Mouse (Mus musculus) megakaryocyte, embryonic 14.5 days (primary cell): Measurements from ENCODE around the gene Tub. TPM values are rescaled to one million over a fixed set of nuclear protein-coding genes. Genes with fewer than 3 reads are reported as not detected.

Source experiments
- H3K27me3 ChIP-seq: replicated peaks from 2 replicates; pipeline ENCODE3; 2012; ENCODE audit warnings: inconsistent platforms
- H3K36me3 ChIP-seq: replicated peaks from 2 replicates; pipeline ENCODE3; 2012; ENCODE audit warnings: low read length, inconsistent platforms, mixed read lengths
- H3K4me1 ChIP-seq: 2 replicates; pipeline ENCODE4 v1.6.1; 2012; ENCODE audit warnings: inconsistent platforms
- H3K4me3 ChIP-seq: replicated peaks from 2 replicates; pipeline ENCODE3; 2012; ENCODE audit warnings: moderate library complexity, mild to moderate bottlenecking, inconsistent platforms
- H3K9me3 ChIP-seq: 2 replicates; pipeline ENCODE4 v1.6.1; 2012; ENCODE audit warnings: inconsistent platforms
- FLI1 ChIP-seq: IDR thresholded peaks from 2 replicates; pipeline ENCODE4 v1.6.1; 2012; ENCODE audit warnings: low read length, inconsistent platforms, mixed read lengths
- GATA1 ChIP-seq: IDR thresholded peaks from 3 replicates; pipeline ENCODE4 v1.6.1; 2012; ENCODE audit warnings: mixed read lengths, low read length, inconsistent platforms, borderline replicate concordance
- polyA plus RNA-seq: library from polyadenylated mRNA; stranded (reverse); fragments of >175 nt; gene quantifications from 2 replicates; pipeline ENCODE4 v1.2.3, GENCODE M21; 2012; ENCODE audit warnings: low replicate concordance; ENCODE audit not compliant: insufficient read depth

The Tub gene
- polyA plus RNA-seq, result 0.83 TPM in 1 of 2 replicates, not detected in the other

DNA sequence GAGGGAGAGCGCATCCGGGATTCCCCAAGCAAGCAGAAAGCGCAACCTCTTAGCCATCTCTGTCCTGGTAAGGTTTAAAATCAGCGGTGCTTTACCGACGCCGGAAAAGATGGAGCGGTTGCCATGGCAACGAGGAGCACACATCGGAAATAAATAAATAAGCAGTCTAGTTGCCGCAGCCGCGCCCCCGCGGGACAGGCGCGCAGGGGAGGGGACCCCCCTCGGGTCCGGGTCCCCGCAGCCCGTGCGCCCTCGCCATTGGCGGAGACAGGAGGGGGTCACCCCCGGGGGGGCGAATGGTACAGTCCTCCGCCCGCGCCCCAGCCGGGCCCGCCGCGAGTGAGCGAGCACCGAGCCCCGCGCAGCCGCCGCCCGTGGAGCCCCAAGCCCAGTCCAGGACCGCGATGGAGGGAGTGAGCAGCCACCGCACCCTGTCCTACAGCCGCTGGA is at the start of gene Tub:
Tub (plus strand) TSS at position 27 of the 450 bp plus-strand sequence.
- peaks cover 14% of the 10 kb centered on the region for H3K36me3 ChIP-seq
- H3K4me1 ChIP-seq, result peaks cover 34% of the 10 kb centered on the region
- peak within 1 kb of the TSS; percentile 88 for H3K4me3 ChIP-seq
- TF ChIP-seq FLI1 (no peak), GATA1 (no peak)
- H3K27me3 ChIP-seq, result peaks cover 50% of the 10 kb centered on the region
- no peaks in the 10 kb centered on the region for H3K9me3 ChIP-seq

DNA sequence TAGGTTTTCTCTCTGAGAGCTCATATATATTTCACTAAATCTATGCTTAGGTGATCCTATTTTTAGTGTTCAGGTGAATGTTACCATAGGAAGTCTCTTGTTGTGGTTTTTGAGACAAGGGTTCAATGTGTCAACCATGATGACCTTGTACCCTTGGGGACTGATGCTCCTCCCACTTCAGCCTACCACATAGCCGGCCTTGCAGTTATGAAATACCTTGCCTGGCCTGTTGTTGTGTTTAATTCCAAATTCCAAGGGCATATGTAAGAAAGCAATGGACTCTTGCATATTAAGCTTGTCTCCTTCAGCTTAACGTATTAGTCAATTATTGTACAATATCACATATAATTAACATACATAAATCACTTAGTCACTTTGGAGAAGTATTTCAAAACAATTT is 46.2 kb upstream of the Tub start:
- TF ChIP-seq FLI1 (no peak), GATA1 (no peak)
- no peaks in the 10 kb centered on the region for H3K9me3 ChIP-seq
- H3K4me3 ChIP-seq, result no peak overlapping the region
- no peaks in the 10 kb centered on the region for H3K36me3 ChIP-seq
- H3K27me3 ChIP-seq, result no peaks in the 10 kb centered on the region
- no peaks in the 10 kb centered on the region for H3K4me1 ChIP-seq

DNA sequence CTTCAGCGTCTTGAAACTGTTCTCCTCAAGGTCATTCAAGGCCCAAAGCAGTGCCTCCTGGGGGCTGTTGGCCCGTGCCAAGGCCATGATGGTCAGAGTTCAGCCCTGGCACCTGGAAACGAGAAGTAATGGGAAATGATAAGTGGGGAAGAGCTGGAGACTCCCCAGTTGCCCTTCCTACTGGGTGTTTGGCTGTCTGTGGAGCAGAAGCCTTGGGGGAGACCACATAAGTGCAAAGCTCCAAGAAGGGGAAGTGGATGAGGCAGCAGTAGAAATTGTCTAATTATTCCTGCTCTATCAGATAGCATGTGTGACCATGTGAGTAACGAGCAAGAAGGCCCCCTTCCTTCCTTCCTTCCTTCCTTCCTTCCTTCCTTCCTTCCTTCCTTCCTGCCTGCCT is 23.1 kb upstream of the Tub start:
- H3K27me3 ChIP-seq, result no peaks in the 10 kb centered on the region
- H3K4me1 ChIP-seq, result peaks cover 24% of the 10 kb centered on the region
- TF ChIP-seq FLI1 (no peak), GATA1 (no peak)
- no peaks in the 10 kb centered on the region for H3K36me3 ChIP-seq
- H3K4me3 ChIP-seq, result no peak overlapping the region
- no peaks in the 10 kb centered on the region for H3K9me3 ChIP-seq

DNA sequence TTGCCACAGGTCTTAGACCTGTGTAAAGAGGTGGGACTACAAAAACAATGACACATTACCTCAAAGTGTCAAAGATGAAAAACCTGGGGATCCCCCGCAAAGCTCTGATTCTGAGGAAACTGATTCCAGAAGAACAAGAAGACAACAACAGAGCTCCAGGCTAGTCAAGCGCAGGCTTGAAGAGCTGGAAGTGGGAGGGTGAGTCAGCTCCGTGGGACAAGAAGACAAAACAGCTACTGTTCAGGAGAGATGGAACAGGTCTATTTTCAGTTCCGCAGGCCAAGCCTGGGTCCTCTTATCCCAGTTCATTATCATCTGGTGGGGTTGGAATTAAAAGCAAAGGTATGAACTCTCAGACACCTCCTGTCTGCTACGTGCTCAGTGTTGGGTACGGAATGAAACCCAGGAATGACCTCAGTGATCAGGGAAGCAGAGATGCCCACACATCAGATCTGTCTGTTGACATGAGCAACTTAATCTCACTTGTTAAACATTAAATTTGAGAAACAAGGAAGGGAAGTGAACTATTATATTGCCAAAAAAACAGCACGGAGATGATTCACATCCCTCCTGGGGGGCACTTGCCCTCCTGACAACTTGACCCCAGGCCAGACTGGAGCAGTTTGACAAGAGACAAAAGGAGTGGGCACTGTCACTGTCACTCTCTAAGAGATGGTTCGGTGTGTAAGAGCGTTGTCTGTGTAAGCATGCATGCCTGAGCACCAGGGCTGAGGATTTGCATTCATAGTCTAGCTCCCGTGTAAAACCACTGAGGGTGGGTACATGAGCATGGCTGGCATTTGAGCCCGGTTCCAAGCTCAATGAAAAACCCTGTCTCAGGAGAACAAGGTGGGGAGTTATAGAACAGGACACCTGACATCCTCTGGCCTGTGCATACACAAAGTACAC is 21.6 kb upstream of the Tub start:
- H3K27me3 ChIP-seq, result no peaks in the 10 kb centered on the region
- TF ChIP-seq FLI1 (no peak), GATA1 (no peak)
- H3K4me3 ChIP-seq, result no peak overlapping the region
- H3K36me3 ChIP-seq, result no peaks in the 10 kb centered on the region
- peaks cover 24% of the 10 kb centered on the region for H3K4me1 ChIP-seq
- H3K9me3 ChIP-seq, result no peaks in the 10 kb centered on the region

DNA sequence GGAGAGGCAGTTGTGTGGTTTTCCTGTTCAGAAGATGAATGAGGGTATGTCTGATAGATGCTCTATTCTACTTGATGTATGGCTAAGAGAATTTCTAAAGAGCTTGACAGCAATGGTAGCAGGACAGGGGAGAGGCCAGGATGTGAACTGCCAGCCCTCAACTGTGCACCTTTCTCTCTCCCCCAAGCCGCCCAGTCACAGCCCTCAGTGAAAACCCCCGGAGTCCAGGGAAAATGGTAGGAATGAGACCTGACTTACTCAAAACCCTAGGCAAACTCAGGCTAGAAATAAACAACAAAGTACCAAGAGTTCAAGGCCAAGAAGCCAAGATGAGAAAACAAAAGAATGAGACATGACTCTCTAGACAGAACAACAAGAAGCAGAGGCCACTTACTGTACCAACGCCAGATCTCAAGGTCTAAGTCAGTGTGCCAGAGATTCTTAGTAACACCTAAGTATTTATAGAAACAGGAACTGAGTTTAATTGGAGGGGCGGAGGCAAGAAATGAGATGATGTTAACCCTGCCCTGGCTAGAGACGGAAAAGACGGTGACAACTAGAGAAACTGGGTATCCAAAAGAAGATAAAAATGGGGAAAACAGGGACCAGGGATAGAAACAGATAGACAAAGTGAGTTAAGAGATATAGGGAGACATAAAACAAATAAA is 20.3 kb upstream of the Tub start, which contains the start of gene Nlrp10:
Nlrp10 (minus strand) TSS at position 453 of the 668 bp plus-strand sequence.
- Histone ChIP-seq H3K27me3 (no peaks in the 10 kb centered on the region), H3K4me3 (peak within 1 kb of the TSS; percentile 50), H3K36me3 (no peaks in the 10 kb centered on the region), H3K4me1 (peaks cover 27% of the 10 kb centered on the region), H3K9me3 (no peaks in the 10 kb centered on the region)
- no peak for TF ChIP-seq GATA1
- TF ChIP-seq FLI1, result no peak

DNA sequence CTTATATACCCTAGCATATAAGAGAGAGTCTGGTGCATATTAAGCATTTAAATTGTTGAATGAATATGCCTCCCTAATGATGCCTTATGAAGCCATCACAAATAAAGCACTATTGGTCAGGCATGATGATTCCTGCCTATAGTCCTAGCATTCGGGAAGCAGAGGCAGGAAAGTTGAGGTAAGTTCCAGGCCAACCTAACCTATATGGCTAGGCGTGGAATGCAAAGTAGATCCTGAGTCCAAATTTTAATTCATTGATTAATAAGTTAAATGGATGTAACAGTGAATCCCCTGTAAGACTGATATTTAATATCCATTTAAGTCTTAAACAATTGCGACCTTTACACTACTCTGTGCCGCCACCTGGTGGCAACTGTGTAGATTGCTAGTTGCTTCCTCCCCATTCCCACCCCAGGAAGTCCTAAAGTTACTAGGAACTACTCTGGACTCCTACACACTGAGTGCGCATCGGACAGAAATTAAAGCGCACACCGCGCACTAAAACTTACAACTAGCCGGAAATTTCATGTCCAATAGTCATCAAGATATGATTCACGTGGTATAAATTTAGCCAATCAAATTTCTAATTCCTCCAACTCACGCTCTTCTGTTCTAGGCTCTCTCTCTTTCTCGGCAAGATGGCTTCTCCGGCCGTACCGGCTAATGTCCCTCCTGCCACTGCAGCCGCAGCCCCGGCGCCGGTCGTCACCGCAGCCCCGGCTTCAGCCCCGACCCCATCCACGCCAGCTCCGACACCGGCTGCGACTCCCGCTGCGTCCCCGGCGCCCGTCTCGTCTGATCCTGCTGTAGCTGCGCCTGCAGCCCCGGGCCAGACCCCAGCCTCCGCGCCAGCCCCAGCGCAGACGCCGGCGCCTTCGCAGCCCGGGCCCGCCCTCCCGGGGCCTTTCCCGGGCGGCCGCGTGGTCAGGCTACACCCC is 16.1 kb upstream of the Tub start, which contains the start of gene Eif3f:
Eif3f (plus strand) TSS at position 624 of the 938 bp plus-strand sequence.
- Histone ChIP-seq H3K4me1 (peaks cover 32% of the 10 kb centered on the region), H3K4me3 (peak within 1 kb of the TSS; percentile 98), H3K9me3 (0 out of 2 replicates have a peak, but pooled peaks cover 5% of the 10 kb centered on the region), H3K27me3 (no peaks in the 10 kb centered on the region), H3K36me3 (peaks cover 38% of the 10 kb centered on the region)
- no peak for TF ChIP-seq FLI1

DNA sequence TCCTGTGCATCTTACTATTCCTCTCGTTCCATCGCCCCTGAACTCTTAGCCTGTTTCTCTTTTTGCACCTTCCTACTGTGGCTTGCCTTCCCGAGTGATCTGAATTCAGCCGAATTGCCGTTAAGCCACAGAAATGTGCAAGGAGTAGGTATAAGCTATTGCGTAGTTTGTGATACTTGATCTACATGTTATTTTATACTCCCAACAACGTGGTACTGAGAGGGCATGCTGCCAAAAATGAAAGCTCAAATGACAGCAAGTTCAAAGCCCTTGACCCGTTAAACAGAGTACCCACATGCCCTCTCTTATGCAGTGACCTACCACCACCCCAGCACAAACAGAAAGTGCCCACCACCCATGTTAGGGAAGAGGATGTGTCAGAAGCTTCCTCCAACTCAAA is 15.3 kb upstream of the Tub start:
- 0 out of 2 replicates have a peak, but pooled peaks cover 5% of the 10 kb centered on the region for H3K9me3 ChIP-seq
- H3K4me3 ChIP-seq, result peak overlapping the region; percentile 98
- H3K36me3 ChIP-seq, result peaks cover 45% of the 10 kb centered on the region
- no peak for TF ChIP-seq FLI1
- no peak for TF ChIP-seq GATA1
- no peaks in the 10 kb centered on the region for H3K27me3 ChIP-seq
- peaks cover 26% of the 10 kb centered on the region for H3K4me1 ChIP-seq

DNA sequence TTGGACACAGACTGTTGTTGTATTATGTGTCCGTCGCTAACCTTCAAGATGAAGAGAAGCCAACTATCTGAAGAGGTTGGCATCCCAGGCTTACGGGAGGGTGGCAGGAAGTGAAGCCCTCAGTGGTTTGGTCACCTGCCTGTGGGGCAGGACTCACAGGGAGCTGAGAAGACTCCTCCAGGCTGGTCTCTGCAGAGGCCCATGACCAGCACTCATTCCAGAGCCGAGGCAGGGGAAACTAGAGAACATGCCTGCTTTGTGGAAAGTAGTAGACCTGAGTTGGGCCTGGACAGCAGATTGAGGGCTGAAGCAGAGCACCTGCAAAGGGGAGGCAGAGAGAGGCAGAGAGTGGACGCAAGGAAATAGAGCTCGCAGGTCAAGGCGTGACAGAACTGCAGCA is 14.7 kb upstream of the Tub start:
- Histone ChIP-seq H3K9me3 (0 out of 2 replicates have a peak, but pooled peaks cover 5% of the 10 kb centered on the region), H3K36me3 (peaks cover 51% of the 10 kb centered on the region), H3K27me3 (no peaks in the 10 kb centered on the region), H3K4me1 (peaks cover 23% of the 10 kb centered on the region), H3K4me3 (peak overlapping the region; percentile 98)
- TF ChIP-seq GATA1 (no peak), FLI1 (no peak)

DNA sequence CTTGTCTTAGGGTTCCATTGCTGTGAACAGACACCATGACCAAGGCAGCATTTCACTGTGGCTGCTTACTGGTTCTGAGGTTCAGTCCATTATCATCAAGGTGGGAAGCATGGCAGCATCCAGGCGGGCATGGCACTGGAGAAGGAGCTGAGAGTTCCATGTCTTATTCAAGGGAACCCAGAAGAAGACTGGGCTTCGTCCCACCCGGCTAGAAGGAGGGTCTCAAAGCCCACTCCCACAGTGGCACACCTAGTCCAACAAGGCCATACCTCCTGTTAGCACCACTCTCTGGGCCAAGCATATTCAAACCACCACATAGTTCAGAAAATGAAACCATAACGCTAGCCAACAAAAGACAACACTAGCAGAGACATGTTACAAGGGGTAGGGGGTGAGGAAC is 13.5 kb upstream of the Tub start:
- no peak overlapping the region for H3K4me3 ChIP-seq
- no peak for TF ChIP-seq GATA1
- TF ChIP-seq FLI1, result no peak
- 0 out of 2 replicates have a peak, but pooled peaks cover 5% of the 10 kb centered on the region for H3K9me3 ChIP-seq
- H3K4me1 ChIP-seq, result peaks cover 23% of the 10 kb centered on the region
- H3K27me3 ChIP-seq, result no peaks in the 10 kb centered on the region
- peaks cover 63% of the 10 kb centered on the region for H3K36me3 ChIP-seq
